Mouse (Mus musculus): ENCODE results near the gene Map3k3. TPM values are rescaled to one million over a fixed set of nuclear protein-coding genes. Genes with fewer than 3 reads are reported as not detected.

Map3k3 gene
- polyA plus RNA-seq, 1 experiment from 2014 or later, result 4.7 TPM

DNA sequence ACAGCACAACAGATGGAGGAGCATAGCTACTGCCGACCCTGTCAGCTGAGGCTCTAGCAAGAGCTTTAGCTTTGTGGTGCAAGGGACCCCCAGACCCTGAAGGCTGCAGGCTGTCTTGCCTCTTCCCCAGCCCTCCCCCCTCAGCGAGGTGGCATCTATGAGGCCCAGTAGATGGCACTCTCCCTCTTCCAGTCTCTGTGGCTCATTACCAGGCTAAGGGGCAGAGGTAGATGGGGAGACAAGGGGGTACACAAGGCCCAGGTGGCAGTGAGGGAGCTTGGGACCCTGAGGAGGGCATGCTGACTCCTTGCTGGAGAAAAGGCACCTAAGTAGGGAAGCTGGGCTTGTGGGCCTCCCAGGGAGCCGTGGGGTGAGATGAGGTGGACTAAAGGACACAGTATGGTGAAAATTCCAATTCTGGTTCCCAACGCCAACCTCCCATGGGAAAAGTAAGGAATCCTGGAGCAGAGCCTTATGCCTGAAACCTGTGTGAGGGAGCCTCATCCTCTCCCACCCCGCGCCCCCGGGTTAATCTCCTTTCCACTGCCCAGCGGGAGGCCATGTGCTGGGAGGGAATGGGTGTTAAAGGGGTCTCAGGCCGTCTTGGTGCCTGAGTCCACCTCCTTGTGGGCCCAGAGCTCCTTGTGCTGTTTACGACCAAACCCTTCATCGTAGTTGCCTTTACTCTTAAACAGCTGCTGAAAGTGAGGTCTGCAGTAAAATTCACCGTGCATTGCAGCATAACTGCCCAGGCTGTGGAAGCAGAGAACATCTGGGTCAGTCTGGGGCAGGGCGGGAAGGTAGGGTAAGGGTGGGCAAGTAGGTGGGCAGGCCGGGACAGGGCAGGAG, 73.9 kb downstream of the Map3k3 start:
- 44% methylated on average over 14 of the region's 14 CpGs for WGBS (ENCODE audit: insufficient replicate concordance)
- DNase-seq (peak; percentile 50), ATAC-seq (no peak)
- H3K27ac ChIP-seq (ENCODE audit: low read depth), result peak overlapping the region; percentile 97
- peaks cover 21% of the 10 kb centered on the region for H3K36me3 ChIP-seq (replicated peaks; ENCODE audit: insufficient read depth, low read length)
- H3K4me1 ChIP-seq (ENCODE audit: insufficient read depth), result peaks cover 31% of the 10 kb centered on the region
- H3K9ac ChIP-seq (replicated peaks), result peak overlapping the region; percentile 88
- peak overlapping the region; percentile 75 for H3K4me3 ChIP-seq (ENCODE audit: low read depth, low read length)
- H3K9me3 ChIP-seq (ENCODE audit: low read length), result no peaks in the 10 kb centered on the region
- no peaks in the 10 kb centered on the region for H3K27me3 ChIP-seq (ENCODE audit: insufficient read depth, low read length)
- TF ChIP-seq EP300 (IDR thresholded peaks at IDR 0.05; ENCODE audit: low read depth) (no peak), CTCF (IDR thresholded peaks at IDR 0.05; ENCODE audit: low read depth) (peak; percentile 78)
- H3K4me2 ChIP-seq (ENCODE audit: low read depth, low read length), result peak overlapping the region; percentile 93

DNA sequence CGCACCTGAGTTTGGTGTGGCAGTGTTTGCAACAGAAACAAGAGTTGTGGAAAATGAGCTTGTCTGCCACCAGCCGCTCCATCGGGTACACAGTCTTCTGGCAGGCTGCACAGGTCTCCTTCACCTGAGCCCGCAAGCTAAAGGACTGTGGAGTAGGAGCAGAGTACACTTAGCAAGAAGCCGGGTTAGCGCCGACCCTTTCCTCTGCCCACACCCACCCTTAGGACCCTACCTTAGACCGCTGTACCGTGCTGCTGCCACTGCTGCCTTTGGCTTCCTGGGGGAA, 74.5 kb downstream of the Map3k3 start:
- peak overlapping the region; percentile 88 for H3K9ac ChIP-seq (replicated peaks)
- peaks cover 21% of the 10 kb centered on the region for H3K36me3 ChIP-seq (replicated peaks; ENCODE audit: insufficient read depth, low read length)
- no peaks in the 10 kb centered on the region for H3K9me3 ChIP-seq (ENCODE audit: low read length)
- peaks cover 30% of the 10 kb centered on the region for H3K4me1 ChIP-seq (ENCODE audit: insufficient read depth)
- no peak for DNase-seq
- H3K27ac ChIP-seq (ENCODE audit: low read depth), result peak overlapping the region; percentile 97
- no peak for ATAC-seq
- peak overlapping the region; percentile 93 for H3K4me2 ChIP-seq (ENCODE audit: low read depth, low read length)
- TF ChIP-seq EP300 (IDR thresholded peaks at IDR 0.05; ENCODE audit: low read depth), result no peak
- TF ChIP-seq CTCF (IDR thresholded peaks at IDR 0.05; ENCODE audit: low read depth), result no peak
- H3K27me3 ChIP-seq (ENCODE audit: insufficient read depth, low read length), result no peaks in the 10 kb centered on the region
- H3K4me3 ChIP-seq (ENCODE audit: low read depth, low read length), result peak overlapping the region; percentile 75
- 27% methylated on average over 9 of the region's 9 CpGs for WGBS (ENCODE audit: insufficient replicate concordance)

DNA sequence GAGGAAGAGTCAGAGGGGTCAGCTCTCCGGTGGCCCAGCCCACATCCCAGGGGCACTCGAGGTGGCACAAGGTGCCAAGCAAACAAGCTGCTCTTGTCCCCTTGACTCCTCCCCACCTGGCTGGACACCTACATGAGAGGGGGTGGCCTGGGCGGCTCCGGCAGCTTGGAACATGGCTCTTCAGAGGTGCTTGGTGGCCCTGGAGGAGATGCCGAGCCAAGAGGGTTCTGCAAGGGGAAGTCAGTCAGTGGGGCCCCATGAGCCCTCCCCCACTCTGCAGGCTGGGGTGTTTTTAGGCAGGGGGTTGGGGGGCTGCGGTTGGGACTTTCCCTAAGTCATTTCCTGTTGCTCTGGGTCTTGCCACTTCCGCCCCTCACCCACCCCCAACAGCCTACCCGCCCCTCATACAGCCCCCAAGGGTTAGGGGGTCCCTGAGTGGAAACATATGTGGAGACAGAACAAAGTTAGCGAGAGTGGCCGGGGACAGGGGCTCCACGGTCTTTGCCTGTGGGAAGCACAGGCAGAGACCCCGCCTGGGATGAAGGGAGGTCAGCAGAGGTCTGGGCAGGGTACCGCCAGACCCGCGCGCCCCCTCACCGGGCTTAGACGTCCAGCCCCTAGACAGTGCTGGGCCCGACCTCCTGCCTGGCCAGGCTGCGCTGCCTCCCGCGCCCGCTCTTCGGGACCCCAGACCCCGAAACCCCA, 75.0 kb downstream of the Map3k3 start:
- peak; percentile 72 for DNase-seq
- TF ChIP-seq EP300 (IDR thresholded peaks at IDR 0.05; ENCODE audit: low read depth), result no peak
- no peak for TF ChIP-seq CTCF (IDR thresholded peaks at IDR 0.05; ENCODE audit: low read depth)
- Histone ChIP-seq H3K9ac (replicated peaks) (peak overlapping the region; percentile 88), H3K4me3 (ENCODE audit: low read depth, low read length) (peak overlapping the region; percentile 75), H3K36me3 (replicated peaks; ENCODE audit: insufficient read depth, low read length) (peaks cover 18% of the 10 kb centered on the region), H3K27ac (ENCODE audit: low read depth) (peak overlapping the region; percentile 97), H3K9me3 (ENCODE audit: low read length) (no peaks in the 10 kb centered on the region), H3K4me1 (ENCODE audit: insufficient read depth) (peaks cover 25% of the 10 kb centered on the region), H3K4me2 (ENCODE audit: low read depth, low read length) (peak overlapping the region; percentile 93), H3K27me3 (ENCODE audit: insufficient read depth, low read length) (no peaks in the 10 kb centered on the region)
- ATAC-seq, result peak; percentile 43
- under 1% methylated on average over 22 of the region's 25 CpGs for WGBS (ENCODE audit: insufficient replicate concordance)

DNA sequence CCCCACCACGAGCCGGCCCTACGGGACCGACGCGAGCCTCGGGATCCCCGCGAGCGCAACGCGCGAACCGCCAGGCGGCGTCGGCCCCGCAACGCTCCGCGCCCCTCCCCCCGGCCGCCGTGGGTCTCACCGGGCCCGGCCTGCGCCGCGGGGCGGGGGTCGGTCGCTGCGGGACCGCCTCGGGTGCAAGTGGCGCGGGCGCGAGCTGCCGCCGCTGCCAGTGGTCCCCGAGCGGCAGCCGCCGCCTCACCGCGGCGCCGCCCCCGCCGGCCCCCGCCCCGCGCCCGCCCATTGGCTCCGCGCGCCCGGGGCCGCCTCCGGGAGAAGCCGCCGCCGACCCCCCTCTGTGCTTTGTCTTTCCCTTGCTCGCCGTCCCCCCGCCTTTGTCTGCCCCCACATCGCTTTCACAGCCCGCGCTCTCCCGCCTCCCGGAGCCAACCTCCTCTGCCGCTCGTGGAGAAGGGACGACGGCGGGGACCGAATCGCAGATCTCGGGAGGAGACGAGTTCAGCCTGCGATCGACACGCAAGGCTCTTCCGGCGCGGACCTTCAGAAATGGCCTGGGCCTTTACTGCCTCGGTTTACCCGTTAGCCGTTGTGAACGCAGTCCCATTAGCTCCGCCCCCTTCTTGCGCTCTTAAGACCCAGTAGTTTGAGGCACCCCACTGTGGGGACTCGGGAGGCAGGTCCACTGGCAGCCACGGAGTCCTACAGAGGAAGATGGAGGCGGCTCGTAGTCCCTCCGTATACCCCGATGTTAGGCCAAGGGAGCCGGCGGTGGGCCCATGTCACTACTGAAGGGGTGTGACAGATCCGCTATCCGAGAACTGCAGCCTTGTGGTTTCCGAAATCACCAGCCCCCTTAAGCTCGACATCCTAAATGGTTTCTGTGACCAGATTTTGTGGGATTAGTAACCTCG, 75.8 kb downstream of the Map3k3 start:
- Histone ChIP-seq H3K9me3 (ENCODE audit: low read length) (no peaks in the 10 kb centered on the region), H3K4me1 (ENCODE audit: insufficient read depth) (peaks cover 19% of the 10 kb centered on the region), H3K27ac (ENCODE audit: low read depth) (peak overlapping the region; percentile 97), H3K4me2 (ENCODE audit: low read depth, low read length) (peak overlapping the region; percentile 93), H3K27me3 (ENCODE audit: insufficient read depth, low read length) (no peaks in the 10 kb centered on the region), H3K4me3 (ENCODE audit: low read depth, low read length) (peak overlapping the region; percentile 75), H3K9ac (replicated peaks) (peak overlapping the region; percentile 88), H3K36me3 (replicated peaks; ENCODE audit: insufficient read depth, low read length) (peaks cover 13% of the 10 kb centered on the region)
- TF ChIP-seq EP300 (IDR thresholded peaks at IDR 0.05; ENCODE audit: low read depth) (no peak), CTCF (IDR thresholded peaks at IDR 0.05; ENCODE audit: low read depth) (no peak)
- DNase-seq (peak; percentile 75), ATAC-seq (peak; percentile 45)
- WGBS (ENCODE audit: insufficient replicate concordance), result 1% methylated on average over 69 of the region's 106 CpGs

DNA sequence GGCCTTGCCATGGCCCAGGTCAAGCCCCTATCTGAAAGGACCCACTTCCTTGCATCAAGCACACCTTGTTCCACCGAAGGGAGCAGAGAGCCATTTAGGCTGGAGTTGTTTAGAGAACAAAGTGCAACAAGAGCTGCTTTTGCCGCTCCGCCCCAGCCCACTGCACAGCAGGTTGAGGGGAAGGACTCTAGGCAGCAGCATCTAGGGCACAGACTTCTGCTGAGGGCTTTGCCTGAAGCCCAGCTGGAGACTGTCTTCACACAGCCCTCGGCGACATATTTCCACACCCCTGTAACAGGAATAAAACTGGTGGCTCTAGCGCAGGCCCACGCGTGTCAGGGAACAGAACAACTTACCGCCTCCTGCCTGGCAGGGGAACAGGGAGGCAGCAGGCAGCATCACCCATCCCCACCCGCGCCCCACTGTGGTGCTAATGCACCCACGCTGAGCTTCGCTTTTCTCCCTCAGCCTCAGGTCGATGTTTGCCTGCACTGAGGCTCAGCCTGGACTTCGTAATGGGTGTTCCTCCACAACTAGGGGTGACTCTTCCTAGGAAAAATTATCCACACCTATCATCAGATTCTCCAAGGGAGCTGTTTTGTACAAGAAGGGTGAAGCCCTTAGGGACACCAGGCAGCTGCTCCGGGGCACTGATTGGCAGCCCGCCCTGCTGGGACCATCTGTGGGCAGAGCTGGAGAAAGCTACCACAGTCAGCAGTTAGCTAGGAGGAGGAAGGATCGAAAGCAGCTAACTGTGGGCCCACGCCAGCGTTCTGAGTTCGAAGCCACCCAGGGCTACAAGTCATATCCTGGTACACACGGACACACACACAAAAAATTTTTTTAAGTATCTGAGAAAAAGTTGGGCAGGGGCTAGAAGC, 76.7 kb downstream of the Map3k3 start, which contains the start of the genes Gm10840 and Limd2:
Gene Gm10840 (plus strand): TSS at position 10 of the 881 bp plus-strand sequence.
Gene Limd2 (minus strand): TSS at position 20 of the 881 bp plus-strand sequence.
- peaks cover 13% of the 10 kb centered on the region for H3K4me1 ChIP-seq (ENCODE audit: insufficient read depth)
- H3K36me3 ChIP-seq (replicated peaks; ENCODE audit: insufficient read depth, low read length), result peaks cover 8% of the 10 kb centered on the region
- 29% methylated on average over 22 of the region's 22 CpGs for WGBS (ENCODE audit: insufficient replicate concordance)
- peak; percentile 48 for DNase-seq
- H3K27me3 ChIP-seq (ENCODE audit: insufficient read depth, low read length), result no peaks in the 10 kb centered on the region
- TF ChIP-seq CTCF (IDR thresholded peaks at IDR 0.05; ENCODE audit: low read depth), result no peak
- TF ChIP-seq EP300 (IDR thresholded peaks at IDR 0.05; ENCODE audit: low read depth), result no peak
- peak within 1 kb of the TSS; percentile 88 for H3K9ac ChIP-seq (replicated peaks)
- no peaks in the 10 kb centered on the region for H3K9me3 ChIP-seq (ENCODE audit: low read length)
- peak within 1 kb of the TSS; percentile 75 for H3K4me3 ChIP-seq (ENCODE audit: low read depth, low read length)
- H3K4me2 ChIP-seq (ENCODE audit: low read depth, low read length), result peak within 1 kb of the TSS; percentile 93
- peak; percentile 9 for ATAC-seq
- H3K27ac ChIP-seq (ENCODE audit: low read depth), result peak within 1 kb of the TSS; percentile 97
